Mouse (Mus musculus) forebrain, embryonic 16.5 days (tissue): ENCODE results near the gene Pld5. TPM values are rescaled to one million over a fixed set of nuclear protein-coding genes. Genes with fewer than 3 reads are reported as not detected.

ENCODE experiments used
- ATAC-seq: fragments of 200-750 bp; cut with Nextera tagmentation; 2 replicates; pipeline ENCODE4 v1.8.0; 2017; ENCODE audit warnings: mild to moderate bottlenecking, moderate library complexity
- H3K27ac ChIP-seq: fragments of 300-500 bp; sonication (generic); 2 replicates; pipeline ENCODE4 v1.5.1; 2014; ENCODE audit warnings: low read length, control low read depth
- H3K27me3 ChIP-seq: fragments of 300-500 bp; sonication (generic); replicated peaks from 2 replicates; pipeline ENCODE4 v1.6.1; 2014; ENCODE audit warnings: low read length; ENCODE audit not compliant: control insufficient read depth, insufficient read depth
- H3K36me3 ChIP-seq: fragments of 300-500 bp; sonication (generic); 2 replicates; pipeline ENCODE4 v1.6.1; 2014; ENCODE audit not compliant: control insufficient read depth, insufficient read depth
- H3K4me1 ChIP-seq: fragments of 300-500 bp; sonication (generic); replicated peaks from 2 replicates; pipeline ENCODE4 v1.6.1; 2014; ENCODE audit warnings: low read length; ENCODE audit not compliant: control insufficient read depth, insufficient read depth
- H3K4me2 ChIP-seq: fragments of 300-500 bp; sonication (generic); 2 replicates; pipeline ENCODE4 v1.6.1; 2014; ENCODE audit warnings: mild to moderate bottlenecking, low read length, control low read depth
- H3K4me3 ChIP-seq: fragments of 300-500 bp; sonication (generic); replicated peaks from 2 replicates; pipeline ENCODE4 v1.5.1; 2014; ENCODE audit warnings: mild to moderate bottlenecking, low read length, control low read depth
- H3K9ac ChIP-seq: fragments of 300-500 bp; sonication (generic); replicated peaks from 2 replicates; pipeline ENCODE4 v1.6.1; 2014; ENCODE audit warnings: low read depth, low read length, control low read depth
- H3K9me3 ChIP-seq: fragments of 300-500 bp; sonication (generic); 2 replicates; pipeline ENCODE4 v1.6.1; 2016; ENCODE audit warnings: low read length; ENCODE audit not compliant: control insufficient read depth
- WGBS: fragments of 180-500 bp; shearing (Covaris S2); extraction: QIAGEN DNeasy Blood & Tissue Kit; methylation state at CpG from one replicate; pipeline ENCODE4 v1.1.7; 2014; 5-methylcytosine and 5-hydroxymethylcytosine counted together
- polyA plus RNA-seq: library from polyadenylated mRNA; unstranded; fragments of >200 nt; fragmentation: Nextera tagmentation; extraction: Ambion mirVana; gene quantifications from 2 replicates; pipeline ENCODE4 v1.2.1, GENCODE M21; 2015

The Pld5 gene
- polyA plus RNA-seq, 1 experiment from 2014 or later, result 1.6 TPM

- no peak for ATAC-seq
- no peak overlapping the region for H3K4me3 ChIP-seq
- no peaks in the 10 kb centered on the region for H3K4me1 ChIP-seq
- H3K36me3 ChIP-seq, result no peaks in the 10 kb centered on the region
- no peak overlapping the region for H3K4me2 ChIP-seq
- no peak overlapping the region for H3K27ac ChIP-seq
- H3K27me3 ChIP-seq, result no peaks in the 10 kb centered on the region
- 87% methylated on average over 8 of the region's 8 CpGs for WGBS
- no peaks in the 10 kb centered on the region for H3K9me3 ChIP-seq
- H3K9ac ChIP-seq, result no peak overlapping the region
Observed at GRCm38 (mm10) chr1:175921091-175921490, 354.0 kb downstream of the Pld5 start.

GRCm38 (mm10) chr1:175920029-175920428 is 355.1 kb downstream of the Pld5 start, which contains the start of gene Gm38100:
TSS of gene Gm38100 (plus strand) at chr1:175920329.
- 89% methylated on average over 9 of the region's 9 CpGs for WGBS
- no peaks in the 10 kb centered on the region for H3K9me3 ChIP-seq
- no peak within 1 kb of the TSS for H3K27ac ChIP-seq
- no peaks in the 10 kb centered on the region for H3K27me3 ChIP-seq
- H3K4me2 ChIP-seq, result no peak within 1 kb of the TSS
- no peak within 1 kb of the TSS for H3K9ac ChIP-seq
- no peaks in the 10 kb centered on the region for H3K36me3 ChIP-seq
- H3K4me3 ChIP-seq, result no peak within 1 kb of the TSS
- no peak for ATAC-seq
- H3K4me1 ChIP-seq, result no peaks in the 10 kb centered on the region

- Histone ChIP-seq H3K4me2 (no peak overlapping the region), H3K27me3 (no peaks in the 10 kb centered on the region), H3K9me3 (no peaks in the 10 kb centered on the region), H3K4me3 (no peak overlapping the region), H3K9ac (no peak overlapping the region), H3K4me1 (no peaks in the 10 kb centered on the region), H3K27ac (no peak overlapping the region), H3K36me3 (no peaks in the 10 kb centered on the region)
- 85% methylated on average over 5 of the region's 5 CpGs for whole genome bisulfite sequencing
- no peak for ATAC-seq
Observed at GRCm38 (mm10) chr1:175913728-175914303, 361.3 kb downstream of the Pld5 start.
